Mouse (Mus musculus): ENCODE results near the gene Txndc2. TPM values are rescaled to one million over a fixed set of nuclear protein-coding genes. Genes with fewer than 3 reads are reported as not detected.

Txndc2 gene
- polyA plus RNA-seq, 1 experiment from 2014 or later = 0.12 TPM

Other genes starting within 250 kb of the Txndc2 start
- gene Tmem232, start 101.4 kb downstream of the Txndc2 start, polyA plus RNA-seq (2014; fragmentation: Nextera tagmentation; extraction: Ambion mirVana) = not detected in 2 replicates
- 242 and 263 TPM in 2 replicates for gene Vapa, start 28.6 kb downstream of the Txndc2 start, polyA plus RNA-seq (2014; fragmentation: Nextera tagmentation; extraction: Ambion mirVana)
- 67.6 and 72.9 TPM in 2 replicates for gene Rab31, start 130.6 kb upstream of the Txndc2 start, polyA plus RNA-seq (2014; fragmentation: Nextera tagmentation; extraction: Ambion mirVana)
- 51.0 and 58.0 TPM in 2 replicates for gene Ppp4r1, start 140.4 kb upstream of the Txndc2 start, polyA plus RNA-seq (2014; fragmentation: Nextera tagmentation; extraction: Ambion mirVana)
- gene Ralbp1, start 243.6 kb upstream of the Txndc2 start, polyA plus RNA-seq (2014; fragmentation: Nextera tagmentation; extraction: Ambion mirVana) = 39.5 and 45.4 TPM in 2 replicates